8 mouse cellular contexts compared by ENCODE assay signal in genomic region chr7:34746165-34746564, GRCm38 (mm10).
A peak's percentile ranks its signal among the peaks of the same experiment; 100 is the strongest.
DNase-seq lines count a peak whose midpoint lies in the region; ATAC-seq and TF ChIP-seq lines count a peak whose summit lies in the region.

No protein-coding gene starts in this region.

- H3K9ac ChIP-seq in midbrain, embryonic 11.5 days (ENCODE audit: low read length) = peak overlapping the region; percentile 17; the same call in 1 of the 2 replicates
- H3K9ac ChIP-seq in midbrain, embryonic 15.5 days = no peak overlapping the region
- no peak overlapping the region for H3K9ac ChIP-seq in kidney, postnatal 0 days (ENCODE audit: low read depth, low read length)
- 0 out of 2 replicates have a peak overlapping the region, but pooled peaks have one; percentile 5 for H3K9ac ChIP-seq in neural tube, embryonic 13.5 days

- no peaks in the 10 kb centered on the region for H3K9me3 ChIP-seq in midbrain, embryonic 11.5 days (ENCODE audit: control insufficient read depth, low read length)
- H3K9me3 ChIP-seq in midbrain, embryonic 15.5 days = no peaks in the 10 kb centered on the region
- no peaks in the 10 kb centered on the region for H3K9me3 ChIP-seq in kidney, postnatal 0 days (replicated peaks; ENCODE audit: low read length)
- no peaks in the 10 kb centered on the region for H3K9me3 ChIP-seq in neural tube, embryonic 13.5 days

- 62% methylated on average over 9 of the region's 9 CpGs for WGBS in midbrain, embryonic 11.5 days
- 31% methylated on average over 9 of the region's 9 CpGs for WGBS in midbrain, embryonic 15.5 days
- WGBS in kidney, postnatal 0 days = 37% methylated on average over 9 of the region's 9 CpGs
- 47% methylated on average over 9 of the region's 9 CpGs for WGBS in neural tube, embryonic 13.5 days

- no peak for DNase-seq in midbrain, embryonic 11.5 days (ENCODE audit: low spot score, missing footprints)
- DNase-seq in heart, adult 9 months (ENCODE audit: low spot score in 2 of 2) = peak; percentile 79 to 85
- DNase-seq in kidney, postnatal 0 days (ENCODE audit: low spot score) = peak; percentile 89
- no peak for DNase-seq in left cerebral cortex, postnatal 36 days (ENCODE audit: low spot score in 2 of 2)
- no peak for DNase-seq in embryo, embryonic 9.5 days (ENCODE audit: extremely low spot score)

- no peak for TF ChIP-seq CTCF in kidney, postnatal 0 days (IDR thresholded peaks at IDR 0.05; ENCODE audit: low read depth)

- H3K4me2 ChIP-seq in midbrain, embryonic 11.5 days = no peak overlapping the region
- H3K4me2 ChIP-seq in midbrain, embryonic 15.5 days = no peak overlapping the region
- no peak overlapping the region for H3K4me2 ChIP-seq in kidney, postnatal 0 days (ENCODE audit: low read length)
- no peak overlapping the region for H3K4me2 ChIP-seq in neural tube, embryonic 13.5 days

- no peak overlapping the region for H3K27ac ChIP-seq in midbrain, embryonic 11.5 days (ENCODE audit: low read depth, low read length)
- H3K27ac ChIP-seq in midbrain, embryonic 15.5 days = no peak overlapping the region; the same call in 1 of the 2 replicates
- peak overlapping the region; percentile 84 for H3K27ac ChIP-seq in kidney, postnatal 0 days
- 0 out of 2 replicates have a peak overlapping the region, but pooled peaks have one; percentile 38 for H3K27ac ChIP-seq in neural tube, embryonic 13.5 days (replicated peaks)

- H3K4me1 ChIP-seq in midbrain, embryonic 11.5 days (ENCODE audit: control insufficient read depth, insufficient read depth, low read length) = no peaks in the 10 kb centered on the region
- H3K4me1 ChIP-seq in midbrain, embryonic 15.5 days = peaks cover 10% of the 10 kb centered on the region
- peaks cover 8% of the 10 kb centered on the region; the same call in 1 of the 2 replicates for H3K4me1 ChIP-seq in kidney, postnatal 0 days (replicated peaks; ENCODE audit: insufficient read depth, low read length)
- peaks cover 26% of the 10 kb centered on the region for H3K4me1 ChIP-seq in neural tube, embryonic 13.5 days (replicated peaks)

- H3K27me3 ChIP-seq in midbrain, embryonic 11.5 days (ENCODE audit: control insufficient read depth, insufficient read depth, low read length) = no peaks in the 10 kb centered on the region
- no peaks in the 10 kb centered on the region for H3K27me3 ChIP-seq in midbrain, embryonic 15.5 days (replicated peaks)
- no peaks in the 10 kb centered on the region for H3K27me3 ChIP-seq in kidney, postnatal 0 days (ENCODE audit: insufficient read depth, low read length)
- no peaks in the 10 kb centered on the region for H3K27me3 ChIP-seq in neural tube, embryonic 13.5 days

- no peak for ATAC-seq in midbrain, embryonic 11.5 days (ENCODE audit: low FRiP score)
- ATAC-seq in midbrain, embryonic 15.5 days (replicated peaks) = no peak
- ATAC-seq in kidney, postnatal 0 days (replicated peaks; ENCODE audit: low FRiP score, low read depth) = peak; percentile 67
- ATAC-seq in neural tube, embryonic 13.5 days (ENCODE audit: low read depth) = no peak
- ATAC-seq in megakaryocyte progenitor cell, adult 5-6 weeks (replicated peaks; ENCODE audit: poor library complexity) = no peak

- intact Hi-C loops in left cerebral cortex, postnatal 36 days (cut with DNase I) = no loop called here

- no peaks in the 10 kb centered on the region for H3K36me3 ChIP-seq in midbrain, embryonic 11.5 days (ENCODE audit: control insufficient read depth, insufficient read depth, low read length)
- no peaks in the 10 kb centered on the region for H3K36me3 ChIP-seq in midbrain, embryonic 15.5 days (replicated peaks)
- H3K36me3 ChIP-seq in kidney, postnatal 0 days (ENCODE audit: insufficient read depth, low read length) = no peaks in the 10 kb centered on the region
- no peaks in the 10 kb centered on the region for H3K36me3 ChIP-seq in neural tube, embryonic 13.5 days

- H3K4me3 ChIP-seq in midbrain, embryonic 11.5 days (ENCODE audit: low read depth, low read length) = no peak overlapping the region
- H3K4me3 ChIP-seq in midbrain, embryonic 15.5 days = no peak overlapping the region
- no peak overlapping the region for H3K4me3 ChIP-seq in kidney, postnatal 0 days (replicated peaks; ENCODE audit: low read depth, low read length)
- H3K4me3 ChIP-seq in neural tube, embryonic 13.5 days = no peak overlapping the region

Comparison
In these comparisons a context has a peak if more than half of its experiments do, and no peak if none do; other contexts are left out.
1. H3K9ac ChIP-seq: peak in midbrain, embryonic 11.5 days (single experiment) and neural tube, embryonic 13.5 days (single experiment); none in midbrain, embryonic 15.5 days (single experiment) and kidney, postnatal 0 days (single experiment).
2. DNase-seq: peak in heart, adult 9 months (2 of 2) and kidney, postnatal 0 days (single experiment); none in midbrain, embryonic 11.5 days (single experiment), left cerebral cortex, postnatal 36 days (0 of 2) and embryo, embryonic 9.5 days (single experiment).
3. H3K27ac ChIP-seq: peak in kidney, postnatal 0 days (single experiment) and neural tube, embryonic 13.5 days (single experiment); none in midbrain, embryonic 11.5 days (single experiment) and midbrain, embryonic 15.5 days (single experiment).